Mouse (Mus musculus): ENCODE results near the gene Mansc4.

- no peak for TF ChIP-seq GATA1 (IDR thresholded peaks at IDR 0.05; ENCODE audit: low read length)
- TF ChIP-seq TAL1 (IDR thresholded peaks at IDR 0.05; ENCODE audit: low read length), result no peak
These were observed 34.4 kb downstream of the Mansc4 start for GRCm38 (mm10) chr6:147052440-147052839.

All from erythroblast, embryonic 14.5 days (primary cell).